Mouse (Mus musculus) right cerebral cortex, adult 2 months (tissue): ENCODE results near the gene Btf3.

Experiments used
- DNase-seq, 2 experiments: peaks; one replicate each; pipeline ENCODE4 v3.0.0; 2021 to 2022; ENCODE audit warnings: low spot score in 2 of 2

Gene Btf3

GRCm38 (mm10) chr13:98276253-98276652, 40.6 kb downstream of the Btf3 start:
- no peak for DNase-seq

GRCm38 (mm10) chr13:98275646-98276045, 41.2 kb downstream of the Btf3 start:
- DNase-seq = no peak

- no peak for DNase-seq
Measured at GRCm38 (mm10) chr13:98274023-98274422, 42.8 kb downstream of the Btf3 start.

GRCm38 (mm10) chr13:98264111-98264510, 52.7 kb downstream of the Btf3 start:
- no peak for DNase-seq

GRCm38 (mm10) chr13:98263458-98263987, 53.3 kb downstream of the Btf3 start:
- no peak for DNase-seq

GRCm38 (mm10) chr13:98262636-98263457, 54.0 kb downstream of the Btf3 start, which contains the start of the genes Utp15 and Ankra2:
Utp15 (minus strand) TSS chr13:98263041.
Ankra2 (plus strand) TSS chr13:98263074.
- DNase-seq = peak; percentile 98 to 99
